32 mouse cellular contexts compared by ENCODE assay signal in the genomic region with DNA sequence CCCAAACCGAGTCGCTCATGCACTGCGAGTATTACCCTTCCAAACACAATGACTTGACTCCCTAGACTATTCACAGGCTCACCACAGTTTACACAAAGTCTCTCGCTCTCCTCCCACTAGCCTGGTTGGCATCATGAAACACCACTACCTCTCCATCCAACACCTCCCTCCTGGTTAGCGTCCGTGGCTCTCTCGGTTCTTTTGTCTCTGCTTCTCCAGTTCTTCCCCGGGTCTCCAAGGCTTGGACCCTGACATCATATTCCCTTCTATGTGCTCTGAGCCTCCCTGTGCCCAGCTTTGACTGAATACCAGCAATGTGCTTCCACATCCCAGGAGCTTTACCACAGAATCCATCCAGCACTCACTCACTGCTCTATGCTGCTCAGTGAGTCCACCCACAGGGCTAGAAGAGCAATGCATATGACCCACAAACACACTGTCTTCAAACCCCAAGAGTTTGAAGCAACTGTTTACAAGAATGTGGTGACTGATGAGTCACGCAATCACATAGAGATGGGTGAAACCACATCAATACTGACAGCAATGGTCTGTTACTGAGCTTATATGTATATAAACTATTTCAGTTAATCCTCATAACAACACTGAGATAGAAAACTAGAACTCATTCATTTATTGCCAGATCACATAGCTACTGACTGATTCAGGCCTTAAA. TPM values are rescaled to one million over a fixed set of nuclear protein-coding genes. Genes with fewer than 3 reads are reported as not detected.
DNase-seq lines count a peak whose midpoint lies in the region; ATAC-seq and TF ChIP-seq lines count a peak whose summit lies in the region.
"Had no signal": no experiment of that assay in that cellular context is flagged by ENCODE, and none has a peak within 500 bp of the region (broad histone marks: within the 10 kb centered on the region; RNA-seq: fewer than 3 reads in every experiment).

No protein-coding gene starts in this region.

- H3K4me2 ChIP-seq in hindbrain, embryonic 12.5 days (replicated peaks), result no peak overlapping the region
- H3K4me2 ChIP-seq: embryonic facial prominence, embryonic 12.5 days; forebrain, embryonic 15.5 days; heart, embryonic 13.5 days; limb, embryonic 12.5 days; liver, embryonic 15.5 days; lung, embryonic 14.5 days; midbrain, embryonic 11.5 days; neural tube, embryonic 12.5 days had no signal

- no peaks in the 10 kb centered on the region for H3K27me3 ChIP-seq in C2C12 (ENCODE audit: control insufficient read depth, insufficient read depth, insufficient read length)
- H3K27me3 ChIP-seq in Patski, result no peaks in the 10 kb centered on the region
- no peaks in the 10 kb centered on the region for H3K27me3 ChIP-seq in hindbrain, embryonic 12.5 days
- H3K27me3 ChIP-seq: embryonic facial prominence, embryonic 12.5 days; forebrain, embryonic 15.5 days; heart, embryonic 13.5 days; limb, embryonic 12.5 days; liver, embryonic 15.5 days; neural tube, embryonic 12.5 days had no signal

- H3K9ac ChIP-seq in hindbrain, embryonic 12.5 days, result no peak overlapping the region
- H3K9ac ChIP-seq: embryonic facial prominence, embryonic 12.5 days; forebrain, embryonic 15.5 days; heart, embryonic 13.5 days; limb, embryonic 12.5 days; liver, embryonic 15.5 days; lung, embryonic 14.5 days; neural tube, embryonic 12.5 days had no signal

- H3K9me3 ChIP-seq in hindbrain, embryonic 12.5 days (replicated peaks), result no peaks in the 10 kb centered on the region
- H3K9me3 ChIP-seq: embryonic facial prominence, embryonic 12.5 days; forebrain, embryonic 15.5 days; heart, embryonic 13.5 days; hindbrain, embryonic 10.5 days; limb, embryonic 12.5 days; liver, embryonic 15.5 days; neural tube, embryonic 12.5 days had no signal

- in situ Hi-C loops in Patski (cut with MboI; ENCODE audit: low pct_unique_long_range_greater_than_20kb), result no loop called here

- H3K36me3 ChIP-seq in C2C12 (ENCODE audit: control insufficient read depth, insufficient read depth), result peaks cover 7% of the 10 kb centered on the region
- peaks cover 7% of the 10 kb centered on the region for H3K36me3 ChIP-seq in hindbrain, embryonic 12.5 days
- H3K36me3 ChIP-seq: forebrain, embryonic 15.5 days; liver, embryonic 15.5 days had no signal

- DNase-seq in heart, adult 11 months, result peak; percentile 77
- no peak for DNase-seq in heart, postnatal 10 days
- DNase-seq in Patski (ENCODE audit: low read depth, low spot score), result no peak
- DNase-seq in gastrocnemius, adult 2 months, result no peak
- no peak for DNase-seq in layer of hippocampus, adult 11-12 months (ENCODE audit: low spot score)
- DNase-seq: adrenal gland, postnatal 14 days; B cell, adult 2 months; cerebellum, adult 11-12 months; cerebellum, postnatal 25 days; heart, postnatal 14 days; kidney, adult 8-10 months; kidney, postnatal 4 days; layer of hippocampus, adult 9-11 months; lung, embryonic 14.5 days; lung, postnatal 36 days; right cerebral cortex, postnatal 4 days; thymus, adult 2 months; thymus, postnatal 36 days had no signal

- TF ChIP-seq CTCF in C2C12 (IDR thresholded peaks at IDR 0.05; ENCODE audit: control insufficient read depth, insufficient read depth, insufficient read length), result no peak
- TF ChIP-seq CTCF in Patski (IDR thresholded peaks at IDR 0.05), result no peak
- TF ChIP-seq CTCF in gastrocnemius, adult 2 months (IDR thresholded peaks at IDR 0.05), result no peak

- no peaks in the 10 kb centered on the region for H3K79me3 ChIP-seq in C2C12 (ENCODE audit: low read depth)

- no peaks in the 10 kb centered on the region for H3K4me1 ChIP-seq in hindbrain, embryonic 12.5 days
- H3K4me1 ChIP-seq: liver, embryonic 15.5 days had no signal

- POLR2A ChIA-PET in Patski (lab: Charles Lee), result interaction anchor here (0.7 kb wide), 1 partner anchor 95 kb away, joined by 3 read pairs; no protein-coding TSS in a partner anchor

- intact Hi-C loops in heart, postnatal 10 days (cut with DNase I), result no loop called here
- intact Hi-C loops in gastrocnemius, adult 2 months (cut with DNase I), result no loop called here

- WGBS in hindbrain, embryonic 12.5 days, result 94% methylated on average over 9 of the region's 9 CpGs

- no peak overlapping the region for H3K4me3 ChIP-seq in C2C12 (ENCODE audit: insufficient read depth, poor library complexity, severe bottlenecking)
- no peak overlapping the region for H3K4me3 ChIP-seq in gastrocnemius, adult 2 months
- no peak overlapping the region for H3K4me3 ChIP-seq in hindbrain, embryonic 12.5 days
- H3K4me3 ChIP-seq: embryonic facial prominence, embryonic 12.5 days; forebrain, embryonic 15.5 days; heart, embryonic 13.5 days; hindbrain, embryonic 10.5 days; limb, embryonic 12.5 days; liver, embryonic 15.5 days; neural tube, embryonic 12.5 days had no signal

- H3ac ChIP-seq in C2C12 (ENCODE audit: control insufficient read depth, insufficient read length, low read depth), result no peak overlapping the region

- no peak overlapping the region for H3K27ac ChIP-seq in gastrocnemius, adult 2 months
- H3K27ac ChIP-seq in hindbrain, embryonic 12.5 days, result no peak overlapping the region
- H3K27ac ChIP-seq: embryonic facial prominence, embryonic 12.5 days; forebrain, embryonic 15.5 days; heart, embryonic 13.5 days; hindbrain, embryonic 10.5 days; kidney, postnatal 0 days; limb, embryonic 12.5 days; liver, embryonic 15.5 days; neural tube, embryonic 12.5 days had no signal

- no peaks in the 10 kb centered on the region for H3K79me2 ChIP-seq in C2C12 (ENCODE audit: control insufficient read depth, insufficient read depth)

- peak; percentile 49 for ATAC-seq in Patski
- ATAC-seq in hindbrain, embryonic 12.5 days (ENCODE audit: low FRiP score), result no peak
- ATAC-seq: forebrain, embryonic 15.5 days; hindbrain, embryonic 16.5 days; intestine, embryonic 16.5 days; midbrain, embryonic 16.5 days had no signal

- CTCF ChIA-PET in Patski (lab: Charles Lee), result interaction anchor here (1.2 kb wide), 1 partner anchor 13 kb away, joined by 3 read pairs; no protein-coding TSS in a partner anchor

TF ChIP-seq in C2C12, 6 proteins besides CTCF, POLR2A, EP300 and RAD21:
- TF ChIP-seq MAX (IDR thresholded peaks at IDR 0.05) (no peak), CEBPB (IDR thresholded peaks at IDR 0.05; ENCODE audit: low read depth) (no peak), MYOG (IDR thresholded peaks at IDR 0.05; ENCODE audit: control insufficient read depth, extremely low read depth, insufficient read length) (no peak), FOSL1 (IDR thresholded peaks at IDR 0.05; ENCODE audit: insufficient read depth, low read length, poor library complexity, severe bottlenecking) (peak; percentile 16), MYOD1 (IDR thresholded peaks at IDR 0.05; ENCODE audit: control insufficient read depth, insufficient read length, low read depth) (no peak)
TF ChIP-seq in C2C12: peak in this region for 1.

RNA-seq across cellular contexts. Expression of a gene that starts 53.7 kb away (rescaled TPM):
- 10 to 100 TPM; 30.9 to 34.0 TPM for total RNA-seq in heart, postnatal 10 days (2021)
- polyA plus RNA-seq in C2C12 (2012; fragmentation: generic; extraction: Trizol) (15.3 TPM), Patski (2021) (27.6 TPM)
- 10 to 100 TPM; 11.9 to 14.7 TPM for total RNA-seq in gastrocnemius, adult 2 months (2021)
- 100 and 106 TPM in 2 replicates for polyA plus RNA-seq in hindbrain, embryonic 12.5 days (2016; fragmentation: Nextera tagmentation; extraction: Ambion mirVana)
